Mouse (Mus musculus) kidney, adult 8-10 months (tissue): ENCODE data around the gene Tuba3b.

Experiments
- DNase-seq, 2 experiments: peaks; one replicate each; pipeline ENCODE4 v3.0.0; 2022

The Tuba3b gene

GRCm38 (mm10) chr6:145607746-145608145 lies 7.8 kb upstream of the Tuba3b start:
- DNase-seq = peak in 1 of 2 experiments; percentile 14

- DNase-seq = no peak
These were observed 6.9 kb upstream of the Tuba3b start for GRCm38 (mm10) chr6:145608693-145609092.

GRCm38 (mm10) chr6:145610901-145611300 lies 4.7 kb upstream of the Tuba3b start:
- DNase-seq = no peak

- no peak for DNase-seq
These were observed 2.9 kb upstream of the Tuba3b start for GRCm38 (mm10) chr6:145612611-145613010.

- DNase-seq = peak in 1 of 2 experiments; percentile 19
These were observed 1.3 kb upstream of the Tuba3b start, which contains the start of gene Lmntd1 for GRCm38 (mm10) chr6:145614219-145614618. Lmntd1 (minus strand) TSS chr6:145614319.

- no peak for DNase-seq
These were observed 1.1 kb downstream of the Tuba3b start for GRCm38 (mm10) chr6:145616402-145617229.

GRCm38 (mm10) chr6:145623141-145623540 lies 7.6 kb downstream of the Tuba3b start:
- no peak for DNase-seq

GRCm38 (mm10) chr6:145630269-145630668 lies 14.7 kb downstream of the Tuba3b start:
- DNase-seq = peak in 1 of 2 experiments; percentile 37

GRCm38 (mm10) chr6:145634454-145634853 lies 18.9 kb downstream of the Tuba3b start:
- no peak for DNase-seq

GRCm38 (mm10) chr6:145636682-145637081 lies 21.1 kb downstream of the Tuba3b start:
- no peak for DNase-seq

GRCm38 (mm10) chr6:145638248-145638647 lies 22.7 kb downstream of the Tuba3b start:
- peak; percentile 26 to 43 for DNase-seq

- peak in 1 of 2 experiments; percentile 18 for DNase-seq
These were observed 25.5 kb downstream of the Tuba3b start for GRCm38 (mm10) chr6:145640971-145641506.

- DNase-seq = no peak
These were observed 36.4 kb downstream of the Tuba3b start for GRCm38 (mm10) chr6:145651976-145652375.

- DNase-seq = no peak
These were observed 37.4 kb downstream of the Tuba3b start for GRCm38 (mm10) chr6:145652986-145653385.

GRCm38 (mm10) chr6:145653626-145654025 lies 38.1 kb downstream of the Tuba3b start:
- DNase-seq = no peak

- no peak for DNase-seq
These were observed 38.7 kb downstream of the Tuba3b start for GRCm38 (mm10) chr6:145654062-145654836.

- no peak for DNase-seq
These were observed 40.1 kb downstream of the Tuba3b start for GRCm38 (mm10) chr6:145655678-145656077.

- DNase-seq = no peak
These were observed 41.4 kb downstream of the Tuba3b start for GRCm38 (mm10) chr6:145656740-145657591.

- DNase-seq = no peak
These were observed 43.6 kb downstream of the Tuba3b start for GRCm38 (mm10) chr6:145659116-145659515.

GRCm38 (mm10) chr6:145660943-145661342 lies 45.4 kb downstream of the Tuba3b start:
- no peak for DNase-seq

GRCm38 (mm10) chr6:145664208-145664607 lies 48.7 kb downstream of the Tuba3b start:
- no peak for DNase-seq

GRCm38 (mm10) chr6:145665751-145666150 lies 50.2 kb downstream of the Tuba3b start:
- DNase-seq = no peak
